Mouse (Mus musculus) thymus, postnatal 10 days (tissue): ENCODE data around the gene Ucn.
A peak's percentile ranks its signal among the peaks of the same experiment; 100 is the strongest.

Experiments
- DNase-seq, 2 experiments: peaks; one replicate each; pipeline ENCODE4 v3.0.0; 2021; ENCODE audit warnings: low spot score in 2 of 2

Ucn gene

GRCm38 (mm10) chr5:31138241-31138967, at the start of gene Ucn:
Gene Ucn (minus strand): TSS chr5:31138829.
- no peak for DNase-seq

GRCm38 (mm10) chr5:31183678-31184077, 45.0 kb upstream of the Ucn start:
- DNase-seq: no peak

GRCm38 (mm10) chr5:31181183-31181770, 42.6 kb upstream of the Ucn start:
- no peak for DNase-seq

- peak; percentile 94 to 97 for DNase-seq
Measured at GRCm38 (mm10) chr5:31179766-31180630, 41.4 kb upstream of the Ucn start, which contains the start of the genes Gm29609 and Gtf3c2. Gene Gm29609 (minus strand): TSS chr5:31179911. Gene Gtf3c2 (minus strand): TSS chr5:31180144.

GRCm38 (mm10) chr5:31179301-31179765, 40.7 kb upstream of the Ucn start:
- no peak for DNase-seq

- DNase-seq: no peak
Measured at GRCm38 (mm10) chr5:31168630-31169029, 30.0 kb upstream of the Ucn start.

GRCm38 (mm10) chr5:31164878-31165277, 26.2 kb upstream of the Ucn start:
- DNase-seq: no peak

GRCm38 (mm10) chr5:31162462-31162861, 23.8 kb upstream of the Ucn start:
- no peak for DNase-seq

GRCm38 (mm10) chr5:31154152-31154553, 15.5 kb upstream of the Ucn start, which contains the start of gene Mpv17:
Gene Mpv17 (minus strand): TSS chr5:31154251.
- peak; percentile 48 to 59 for DNase-seq

- DNase-seq: no peak
Measured at GRCm38 (mm10) chr5:31153516-31154151, 15.0 kb upstream of the Ucn start.

- no peak for DNase-seq
Measured at GRCm38 (mm10) chr5:31151746-31152145, 13.1 kb upstream of the Ucn start.

GRCm38 (mm10) chr5:31149781-31150180, 11.2 kb upstream of the Ucn start:
- no peak for DNase-seq

GRCm38 (mm10) chr5:31138968-31139425, 368 bp upstream of the Ucn start:
- DNase-seq: no peak

- no peak for DNase-seq
Measured at GRCm38 (mm10) chr5:31137658-31138057, 971 bp downstream of the Ucn start.

- DNase-seq: no peak
Measured at GRCm38 (mm10) chr5:31136730-31137424, 1.8 kb downstream of the Ucn start.

- no peak for DNase-seq
Measured at GRCm38 (mm10) chr5:31126050-31126449, 12.6 kb downstream of the Ucn start.

GRCm38 (mm10) chr5:31123481-31123880, 15.1 kb downstream of the Ucn start:
- no peak for DNase-seq

GRCm38 (mm10) chr5:31121111-31121510, 17.5 kb downstream of the Ucn start:
- no peak for DNase-seq

GRCm38 (mm10) chr5:31116912-31117311, 21.7 kb downstream of the Ucn start:
- DNase-seq: no peak

GRCm38 (mm10) chr5:31116354-31116753, 22.3 kb downstream of the Ucn start, which contains the start of gene Trim54:
Gene Trim54 (plus strand): TSS chr5:31116712.
- no peak for DNase-seq

GRCm38 (mm10) chr5:31110781-31111180, 27.8 kb downstream of the Ucn start:
- DNase-seq: no peak
